Comparison of ENCODE assay signal across 32 mouse cellular contexts in the genomic region with DNA sequence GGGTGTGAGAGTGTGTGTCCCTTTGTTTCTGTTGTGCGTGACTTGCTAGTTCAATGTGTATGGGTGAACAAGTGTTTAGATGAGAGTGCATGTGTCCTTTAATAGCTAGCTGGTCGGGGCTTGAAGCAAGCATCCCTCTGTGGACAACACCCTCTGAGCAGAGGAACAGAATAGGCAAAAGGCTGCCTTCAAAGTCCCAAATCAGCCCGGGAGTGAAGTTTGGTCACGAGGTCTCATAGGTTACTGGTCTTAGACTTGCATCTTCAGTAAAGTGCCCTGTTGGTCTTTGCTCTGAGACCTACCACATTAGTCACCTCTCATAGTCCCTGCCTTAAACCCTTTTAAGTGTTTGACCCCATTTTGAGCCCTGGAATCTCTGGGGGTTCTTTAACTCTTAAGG. TPM values are rescaled to one million over a fixed set of nuclear protein-coding genes. Genes with fewer than 3 reads are reported as not detected.
DNase-seq lines count a peak whose midpoint lies in the region; ATAC-seq lines count a peak whose summit lies in the region.
"Had no signal": no experiment of that assay in that cellular context is flagged by ENCODE, and none has a peak within 500 bp of the region (broad histone marks: within the 10 kb centered on the region; RNA-seq: fewer than 3 reads in every experiment).

No protein-coding gene starts in this region.

- WGBS in hindbrain, embryonic 10.5 days, result under 1% methylated on average over 4 of the region's 4 CpGs
- 3% methylated on average over 4 of the region's 4 CpGs for WGBS in hindbrain, embryonic 16.5 days
- WGBS in midbrain, embryonic 10.5 days, result 2% methylated on average over 4 of the region's 4 CpGs
- 0% methylated on average over 4 of the region's 4 CpGs for WGBS in midbrain, embryonic 16.5 days

- peak; percentile 22 for DNase-seq in hindbrain, embryonic 10.5 days (ENCODE audit: low spot score)
- DNase-seq in midbrain, embryonic 10.5 days (ENCODE audit: low spot score), result peak; percentile 35
- DNase-seq in ES-CJ7 (ENCODE audit: low read depth, low spot score), result peak; percentile 18
- DNase-seq in induced T-regulatory cell, adult 2 months (ENCODE audit: low read depth), result peak; percentile 52
- no peak for DNase-seq in lung, postnatal 36 days
- no peak for DNase-seq in thymus, postnatal 25 days
- DNase-seq: adrenal gland, adult 2 months; adrenal gland, postnatal 36 days; cerebellum, adult 18-20 months; heart, adult 2 months; heart, postnatal 4 days; kidney, adult 2 months; kidney, postnatal 36 days; left cerebral cortex, postnatal 4 days; liver; lung, embryonic 14.5 days; lung, postnatal 14 days; retina, postnatal 1 day; right cerebral cortex, postnatal 14 days; thymus, postnatal 14 days had no signal

- peaks cover 100% of the 10 kb centered on the region for H3K27me3 ChIP-seq in hindbrain, embryonic 10.5 days (ENCODE audit: insufficient read depth, poor library complexity, severe bottlenecking)
- H3K27me3 ChIP-seq in hindbrain, embryonic 16.5 days (replicated peaks; ENCODE audit: control insufficient read depth, insufficient read depth, low read length), result peaks cover 75% of the 10 kb centered on the region
- H3K27me3 ChIP-seq in midbrain, embryonic 10.5 days (ENCODE audit: low read depth, poor library complexity, severe bottlenecking), result peaks cover 100% of the 10 kb centered on the region
- peaks cover 72% of the 10 kb centered on the region for H3K27me3 ChIP-seq in midbrain, embryonic 16.5 days (ENCODE audit: control insufficient read depth, insufficient read depth, low read depth, low read length)

- H3K4me3 ChIP-seq in hindbrain, embryonic 10.5 days, result no peak overlapping the region
- H3K4me3 ChIP-seq in hindbrain, embryonic 16.5 days (ENCODE audit: low read length), result no peak overlapping the region
- no peak overlapping the region for H3K4me3 ChIP-seq in midbrain, embryonic 10.5 days
- no peak overlapping the region for H3K4me3 ChIP-seq in midbrain, embryonic 16.5 days (ENCODE audit: low read depth, low read length)
- H3K4me3 ChIP-seq: embryonic facial prominence, embryonic 12.5 days; heart, adult 2 months; heart, embryonic 12.5 days; hindbrain, embryonic 15.5 days; layer of hippocampus, adult 2 months had no signal

- H3K9me3 ChIP-seq in hindbrain, embryonic 10.5 days, result no peaks in the 10 kb centered on the region
- no peaks in the 10 kb centered on the region; the same call in 1 of the 2 replicates for H3K9me3 ChIP-seq in hindbrain, embryonic 16.5 days (ENCODE audit: control insufficient read depth, low read length)
- no peaks in the 10 kb centered on the region for H3K9me3 ChIP-seq in midbrain, embryonic 10.5 days (replicated peaks)
- no peaks in the 10 kb centered on the region for H3K9me3 ChIP-seq in midbrain, embryonic 16.5 days (replicated peaks; ENCODE audit: control insufficient read depth, low read length, poor library complexity, severe bottlenecking)
- H3K9me3 ChIP-seq: embryonic facial prominence, embryonic 12.5 days; heart, embryonic 12.5 days; hindbrain, embryonic 15.5 days had no signal

- no peak overlapping the region for H3K4me2 ChIP-seq in hindbrain, embryonic 16.5 days (ENCODE audit: low read length)
- no peak overlapping the region for H3K4me2 ChIP-seq in midbrain, embryonic 16.5 days (ENCODE audit: low read length)
- H3K4me2 ChIP-seq: embryonic facial prominence, embryonic 12.5 days; heart, embryonic 12.5 days; hindbrain, embryonic 15.5 days; lung, embryonic 14.5 days had no signal

- no peak overlapping the region for H3K9ac ChIP-seq in hindbrain, embryonic 16.5 days (ENCODE audit: low read depth, low read length)
- H3K9ac ChIP-seq in midbrain, embryonic 16.5 days (ENCODE audit: low read depth, low read length), result no peak overlapping the region
- H3K9ac ChIP-seq: embryonic facial prominence, embryonic 12.5 days; heart, embryonic 12.5 days; hindbrain, embryonic 15.5 days; liver, embryonic 14.5 days; lung, embryonic 14.5 days had no signal

- no peaks in the 10 kb centered on the region for H3K36me3 ChIP-seq in hindbrain, embryonic 10.5 days
- H3K36me3 ChIP-seq in hindbrain, embryonic 16.5 days (ENCODE audit: control insufficient read depth, insufficient read depth, low read length), result no peaks in the 10 kb centered on the region
- no peaks in the 10 kb centered on the region for H3K36me3 ChIP-seq in midbrain, embryonic 10.5 days
- no peaks in the 10 kb centered on the region for H3K36me3 ChIP-seq in midbrain, embryonic 16.5 days (ENCODE audit: control insufficient read depth, insufficient read depth, low read length)
- H3K36me3 ChIP-seq: embryonic facial prominence, embryonic 12.5 days; heart, embryonic 12.5 days; hindbrain, embryonic 15.5 days had no signal

- no peak for ATAC-seq in hindbrain, embryonic 16.5 days
- ATAC-seq in midbrain, embryonic 16.5 days, result no peak
- ATAC-seq: activated CD4-positive, CD25-positive, alpha-beta regulatory T cell, adult 4 months; CD4-positive, CD25-positive, alpha-beta regulatory T cell, adult 4 months; forebrain, embryonic 16.5 days had no signal

- H3K4me1 ChIP-seq in hindbrain, embryonic 10.5 days (replicated peaks), result peaks cover 35% of the 10 kb centered on the region
- peaks cover 9% of the 10 kb centered on the region for H3K4me1 ChIP-seq in hindbrain, embryonic 16.5 days (ENCODE audit: control insufficient read depth, insufficient read depth, low read depth, low read length)
- peaks cover 39% of the 10 kb centered on the region for H3K4me1 ChIP-seq in midbrain, embryonic 10.5 days
- peaks cover 9% of the 10 kb centered on the region for H3K4me1 ChIP-seq in midbrain, embryonic 16.5 days (ENCODE audit: control insufficient read depth, insufficient read depth, low read length)

- H3K27ac ChIP-seq in hindbrain, embryonic 10.5 days, result no peak overlapping the region
- H3K27ac ChIP-seq in hindbrain, embryonic 16.5 days (ENCODE audit: low read depth, low read length), result no peak overlapping the region
- H3K27ac ChIP-seq in midbrain, embryonic 10.5 days (replicated peaks), result no peak overlapping the region
- H3K27ac ChIP-seq in midbrain, embryonic 16.5 days (ENCODE audit: low read length), result no peak overlapping the region
- H3K27ac ChIP-seq: embryonic facial prominence, embryonic 12.5 days; heart, adult 2 months; hindbrain, embryonic 15.5 days; layer of hippocampus, adult 2 months; liver, embryonic 14.5 days had no signal

RNA-seq across cellular contexts. Expression of gene Hmx2, which starts 2.9 kb away (rescaled TPM):
- polyA plus RNA-seq in hindbrain, embryonic 10.5 days (2016; fragmentation: Nextera tagmentation; extraction: Ambion mirVana), result 0.91 and 1.2 TPM in 2 replicates
- polyA plus RNA-seq in hindbrain, embryonic 16.5 days (2015; fragmentation: Nextera tagmentation; extraction: Ambion mirVana), result 1.1 and 1.3 TPM in 2 replicates
- polyA plus RNA-seq in midbrain, embryonic 10.5 days (2016; fragmentation: Nextera tagmentation; extraction: Ambion mirVana), result 0.07 TPM in 2 replicates
- 0.57 and 1.7 TPM in 2 replicates for polyA plus RNA-seq in midbrain, embryonic 16.5 days (2015; fragmentation: Nextera tagmentation; extraction: Ambion mirVana)
- polyA plus RNA-seq: adrenal gland, adult 2 months; CD4-positive, CD25-positive, alpha-beta regulatory T cell, adult 4 months; heart, adult 2 months; heart, embryonic 12.5 days; heart, postnatal 0 days; liver, embryonic 14.5 days; lung, embryonic 14.5 days had no signal

RNA-seq across cellular contexts. Expression of gene Bub3, which starts 8.6 kb away (rescaled TPM):
- 306 and 322 TPM in 2 replicates for polyA plus RNA-seq in hindbrain, embryonic 10.5 days (2016; fragmentation: Nextera tagmentation; extraction: Ambion mirVana)
- 149 and 162 TPM in 2 replicates for polyA plus RNA-seq in hindbrain, embryonic 16.5 days (2015; fragmentation: Nextera tagmentation; extraction: Ambion mirVana)
- 323 and 340 TPM in 2 replicates for polyA plus RNA-seq in midbrain, embryonic 10.5 days (2016; fragmentation: Nextera tagmentation; extraction: Ambion mirVana)
- 146 and 160 TPM in 2 replicates for polyA plus RNA-seq in midbrain, embryonic 16.5 days (2015; fragmentation: Nextera tagmentation; extraction: Ambion mirVana)

RNA-seq across cellular contexts. Expression of gene Hmx3, which starts 8.8 kb away (rescaled TPM):
- 0.61 and 0.93 TPM in 2 replicates for polyA plus RNA-seq in hindbrain, embryonic 10.5 days (2016; fragmentation: Nextera tagmentation; extraction: Ambion mirVana)
- 0.84 and 0.99 TPM in 2 replicates for polyA plus RNA-seq in hindbrain, embryonic 16.5 days (2015; fragmentation: Nextera tagmentation; extraction: Ambion mirVana)
- not detected in 2 replicates for polyA plus RNA-seq in midbrain, embryonic 10.5 days (2016; fragmentation: Nextera tagmentation; extraction: Ambion mirVana)
- polyA plus RNA-seq in midbrain, embryonic 16.5 days (2015; fragmentation: Nextera tagmentation; extraction: Ambion mirVana), result 0.20 and 0.85 TPM in 2 replicates
- polyA plus RNA-seq: activated CD4-positive, CD25-positive, alpha-beta regulatory T cell, adult 4 months; adrenal gland, adult 2 months; CD4-positive, CD25-positive, alpha-beta regulatory T cell, adult 4 months; heart, adult 2 months; heart, embryonic 12.5 days; heart, postnatal 0 days; kidney, embryonic 16.5 days; liver, embryonic 14.5 days; lung, embryonic 14.5 days had no signal

Comparison
In these comparisons a context has a peak if more than half of its experiments do, and no peak if none do; other contexts are left out.
1. DNase-seq: peak in hindbrain, embryonic 10.5 days (single experiment), midbrain, embryonic 10.5 days (single experiment), ES-CJ7 (single experiment) and induced T-regulatory cell, adult 2 months (single experiment); none in lung, postnatal 36 days (single experiment) and thymus, postnatal 25 days (single experiment).